Mouse (Mus musculus): ENCODE data around the gene Sec14l4. TPM values are rescaled to one million over a fixed set of nuclear protein-coding genes. Genes with fewer than 3 reads are reported as not detected.

Gene Sec14l4
- total RNA-seq, 2 experiments from 2014 or later = 0.17 to 0.34 TPM

Other genes starting within 250 kb of the Sec14l4 start
- 10 to 100 TPM in 1 of 2 experiments, 1 to 10 TPM in 1; 9.8 to 11.4 TPM for gene Osbp2, start 167.6 kb upstream of the Sec14l4 start, total RNA-seq (2021)
- under 1 TPM; 0.42 to 0.96 TPM for gene 4921536K21Rik, start 136.4 kb upstream of the Sec14l4 start, total RNA-seq (2021)
- 10 to 100 TPM; 24.8 to 45.0 TPM for gene Dusp18, start 136.2 kb upstream of the Sec14l4 start, total RNA-seq (2021)
- 1 to 10 TPM; 4.4 to 5.7 TPM for gene Slc35e4, start 116.8 kb upstream of the Sec14l4 start, total RNA-seq (2021)
- 10 to 100 TPM; 41.3 to 41.7 TPM for gene Tcn2, start 99.3 kb upstream of the Sec14l4 start, total RNA-seq (2021)
- 10 to 100 TPM; 28.1 to 29.8 TPM for gene Pes1, start 67.5 kb upstream of the Sec14l4 start, total RNA-seq (2021)
- gene 4930556J24Rik, start 54.7 kb upstream of the Sec14l4 start, total RNA-seq (2021) = not detected
- gene Gal3st1, start 47.8 kb upstream of the Sec14l4 start, total RNA-seq (2021) = under 1 TPM; 0.17 to 0.31 TPM
- gene Sec14l3, start 33.4 kb downstream of the Sec14l4 start, total RNA-seq (2021) = not detected
- 100 to 1,000 TPM; 142 to 144 TPM for gene Mtfp1, start 64.0 kb downstream of the Sec14l4 start, total RNA-seq (2021)
- gene Sec14l2, start 92.0 kb downstream of the Sec14l4 start, total RNA-seq (2021) = 1 to 10 TPM in 1 of 2 experiments, under 1 TPM in 1; 0.73 to 1.1 TPM
- 10 to 100 TPM; 13.2 to 13.8 TPM for gene Rnf215, start 103.7 kb downstream of the Sec14l4 start, total RNA-seq (2021)
- 1 to 10 TPM; 5.0 to 5.3 TPM for gene Ccdc157, start 128.8 kb downstream of the Sec14l4 start, total RNA-seq (2021)
- 10 to 100 TPM; 40.0 to 43.9 TPM for gene Sf3a1, start 128.9 kb downstream of the Sec14l4 start, total RNA-seq (2021)
- gene Tbc1d10a, start 155.3 kb downstream of the Sec14l4 start, total RNA-seq (2021) = 10 to 100 TPM in 1 of 2 experiments, 1 to 10 TPM in 1; 9.3 to 10.9 TPM
- 1 to 10 TPM; 3.8 to 7.4 TPM for gene Castor1, start 186.8 kb downstream of the Sec14l4 start, total RNA-seq (2021)
- not detected for gene Osm, start 205.0 kb downstream of the Sec14l4 start, total RNA-seq (2021)
- under 1 TPM; 0.17 to 0.55 TPM for gene Lif, start 226.1 kb downstream of the Sec14l4 start, total RNA-seq (2021)